Mouse (Mus musculus) kidney, postnatal 25 days (tissue): Measurements from ENCODE around the gene Fuca2.
"Not testable (repeated sequence)": the region's sequence is repeated elsewhere in the genome, so short reads cannot be mapped to it uniquely, and the experiment has no call there.

Experiments used
- DNase-seq, 2 experiments: peaks; one replicate each; pipeline ENCODE4 v3.0.0; 2021; ENCODE audit warnings: mixed read lengths in 2 of 2

Gene Fuca2

GRCm38 (mm10) chr10:13499331-13499730 lies at the start of gene Fuca2:
Gene Fuca2, plus strand, starts transcription at chr10:13499540.
- no peak for DNase-seq

GRCm38 (mm10) chr10:13451640-13452039 lies 47.7 kb upstream of the Fuca2 start:
- no peak for DNase-seq

GRCm38 (mm10) chr10:13453200-13453990 lies 45.9 kb upstream of the Fuca2 start:
- peak; percentile 19 to 45 for DNase-seq

- not testable (repeated sequence) for DNase-seq
Measured at GRCm38 (mm10) chr10:13464295-13464694, 35.0 kb upstream of the Fuca2 start.

- DNase-seq, result no peak
Measured at GRCm38 (mm10) chr10:13466925-13467324, 32.4 kb upstream of the Fuca2 start.

GRCm38 (mm10) chr10:13468025-13468529 lies 31.3 kb upstream of the Fuca2 start:
- DNase-seq, result not testable (repeated sequence)

- DNase-seq, result no peak
Measured at GRCm38 (mm10) chr10:13470236-13470635, 29.1 kb upstream of the Fuca2 start.

GRCm38 (mm10) chr10:13473287-13473832 lies 26.0 kb upstream of the Fuca2 start:
- DNase-seq, result no peak

- peak; percentile 42 to 74 for DNase-seq
Measured at GRCm38 (mm10) chr10:13473833-13474567, 25.3 kb upstream of the Fuca2 start, which contains the start of gene Phactr2. Gene Phactr2, minus strand, starts transcription at chr10:13474412.

GRCm38 (mm10) chr10:13474568-13474955 lies 24.8 kb upstream of the Fuca2 start:
- DNase-seq, result peak in 1 of 2 experiments; percentile 20

GRCm38 (mm10) chr10:13475121-13475520 lies 24.2 kb upstream of the Fuca2 start:
- DNase-seq, result no peak

GRCm38 (mm10) chr10:13479341-13479740 lies 20.0 kb upstream of the Fuca2 start:
- DNase-seq, result no peak

- no peak for DNase-seq
Measured at GRCm38 (mm10) chr10:13485958-13486357, 13.4 kb upstream of the Fuca2 start.

GRCm38 (mm10) chr10:13489671-13490070 lies 9.7 kb upstream of the Fuca2 start:
- DNase-seq, result no peak

- DNase-seq, result peak; percentile 56 to 79
Measured at GRCm38 (mm10) chr10:13493978-13494686, 5.2 kb upstream of the Fuca2 start.

- no peak for DNase-seq
Measured at GRCm38 (mm10) chr10:13496315-13496714, 3.0 kb upstream of the Fuca2 start.

- DNase-seq, result no peak
Measured at GRCm38 (mm10) chr10:13500473-13500872, 1.1 kb downstream of the Fuca2 start.

- DNase-seq, result peak; percentile 88 to 96
Measured at GRCm38 (mm10) chr10:13500938-13501496, 1.7 kb downstream of the Fuca2 start.

GRCm38 (mm10) chr10:13501533-13501932 lies 2.2 kb downstream of the Fuca2 start:
- not testable (repeated sequence) for DNase-seq

GRCm38 (mm10) chr10:13502371-13502770 lies 3.0 kb downstream of the Fuca2 start:
- DNase-seq, result no peak

- no peak for DNase-seq
Measured at GRCm38 (mm10) chr10:13521857-13522256, 22.5 kb downstream of the Fuca2 start.

GRCm38 (mm10) chr10:13528155-13528554 lies 28.8 kb downstream of the Fuca2 start:
- no peak for DNase-seq
